Mouse (Mus musculus) neural tube, embryonic 13.5 days (tissue): ENCODE results near the gene Gm11020. TPM values are rescaled to one million over a fixed set of nuclear protein-coding genes. Genes with fewer than 3 reads are reported as not detected.
"Not testable (repeated sequence)": the region's sequence is repeated elsewhere in the genome, so short reads cannot be mapped to it uniquely, and the experiment has no call there.

ENCODE experiments used
- ATAC-seq: fragments of 200-750 bp; cut with Nextera tagmentation; 2 replicates; pipeline ENCODE4 v1.8.0; 2017; ENCODE audit warnings: low read depth, mild to moderate bottlenecking, moderate TSS enrichment, moderate library complexity
- H3K27ac ChIP-seq: fragments of 300-500 bp; sonication (generic); replicated peaks from 2 replicates; pipeline ENCODE4 v1.5.1; 2015; ENCODE audit warnings: moderate library complexity, mild to moderate bottlenecking, inconsistent platforms
- H3K27me3 ChIP-seq: fragments of 300-500 bp; sonication (generic); 2 replicates; pipeline ENCODE4 v1.6.1; 2015; ENCODE audit warnings: mild to moderate bottlenecking, inconsistent platforms
- H3K36me3 ChIP-seq: fragments of 300-500 bp; sonication (generic); 2 replicates; pipeline ENCODE4 v1.6.1; 2015; ENCODE audit warnings: mild to moderate bottlenecking, inconsistent platforms
- H3K4me1 ChIP-seq: fragments of 300-500 bp; sonication (generic); replicated peaks from 2 replicates; pipeline ENCODE4 v1.6.1; 2015; ENCODE audit warnings: inconsistent platforms
- H3K4me2 ChIP-seq: fragments of 300-500 bp; sonication (generic); 2 replicates; pipeline ENCODE4 v1.6.1; 2015; ENCODE audit warnings: inconsistent platforms, mild to moderate bottlenecking, moderate library complexity
- H3K4me3 ChIP-seq: fragments of 300-500 bp; sonication (generic); 2 replicates; pipeline ENCODE4 v1.5.1; 2015; ENCODE audit warnings: mild to moderate bottlenecking, inconsistent platforms
- H3K9ac ChIP-seq: fragments of 300-500 bp; sonication (generic); 2 replicates; pipeline ENCODE4 v1.6.1; 2015; ENCODE audit warnings: moderate library complexity, mild to moderate bottlenecking, inconsistent platforms
- H3K9me3 ChIP-seq: fragments of 300-500 bp; sonication (generic); 2 replicates; pipeline ENCODE4 v1.6.1; 2016; ENCODE audit warnings: inconsistent platforms
- WGBS: fragments of 180-500 bp; shearing (Covaris S2); methylation state at CpG from one replicate; pipeline ENCODE4 v1.1.7; 2015; 5-methylcytosine and 5-hydroxymethylcytosine counted together
- polyA plus RNA-seq: library from polyadenylated mRNA; unstranded; fragments of >200 nt; fragmentation: Nextera tagmentation; extraction: Ambion mirVana; gene quantifications from 2 replicates; pipeline ENCODE4 v1.2.1, GENCODE M21; 2015

Gm11020 gene
- polyA plus RNA-seq = not detected in 2 replicates

GRCm38 (mm10) chr8:104321267-104321666 is at the start of gene Gm11020:
Gene Gm11020 (plus strand): TSS chr8:104321567.
- not testable (repeated sequence) for H3K36me3 ChIP-seq, H3K9me3 ChIP-seq, H3K4me3 ChIP-seq, H3K4me2 ChIP-seq, ATAC-seq, H3K9ac ChIP-seq, H3K27ac ChIP-seq, H3K4me1 ChIP-seq, H3K27me3 ChIP-seq
- 83% methylated on average over 11 of the region's 11 CpGs for WGBS

GRCm38 (mm10) chr8:104293081-104293480 is 28.3 kb upstream of the Gm11020 start, which contains the start of gene Cmtm2a:
Gene Cmtm2a (minus strand): TSS chr8:104293181.
- not testable (repeated sequence) for ATAC-seq, H3K9ac ChIP-seq, H3K4me2 ChIP-seq, H3K27me3 ChIP-seq, H3K9me3 ChIP-seq, H3K36me3 ChIP-seq, H3K27ac ChIP-seq, H3K4me1 ChIP-seq, H3K4me3 ChIP-seq
- WGBS = 90% methylated on average over 12 of the region's 12 CpGs

DNA sequence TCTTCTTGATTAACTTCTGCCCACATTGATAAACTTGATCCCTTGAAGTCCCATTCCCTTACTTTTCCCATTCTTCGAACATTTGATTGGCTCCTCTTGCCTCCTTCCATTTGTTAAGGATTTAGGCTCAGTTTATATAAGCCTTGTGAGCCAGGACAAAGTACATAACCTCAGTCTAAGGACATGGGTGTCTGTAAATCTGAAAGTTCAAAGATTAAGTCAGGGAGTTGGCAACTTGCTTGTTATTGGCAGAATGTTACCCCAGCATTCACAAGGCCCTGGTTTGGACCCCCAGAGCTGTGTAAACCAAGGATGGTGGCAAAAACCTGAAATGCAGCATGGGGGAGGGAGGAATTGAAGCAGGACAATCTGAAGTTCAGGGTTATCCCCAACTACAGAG is 27.0 kb upstream of the Gm11020 start:
- no peaks in the 10 kb centered on the region for H3K4me1 ChIP-seq
- no peak overlapping the region for H3K27ac ChIP-seq
- no peak overlapping the region for H3K4me2 ChIP-seq
- WGBS = 81% methylated on average over 1 of the region's 1 CpGs
- H3K36me3 ChIP-seq = no peaks in the 10 kb centered on the region
- no peak overlapping the region for H3K9ac ChIP-seq
- H3K27me3 ChIP-seq = no peaks in the 10 kb centered on the region
- H3K9me3 ChIP-seq = no peaks in the 10 kb centered on the region
- no peak for ATAC-seq
- H3K4me3 ChIP-seq = no peak overlapping the region

DNA sequence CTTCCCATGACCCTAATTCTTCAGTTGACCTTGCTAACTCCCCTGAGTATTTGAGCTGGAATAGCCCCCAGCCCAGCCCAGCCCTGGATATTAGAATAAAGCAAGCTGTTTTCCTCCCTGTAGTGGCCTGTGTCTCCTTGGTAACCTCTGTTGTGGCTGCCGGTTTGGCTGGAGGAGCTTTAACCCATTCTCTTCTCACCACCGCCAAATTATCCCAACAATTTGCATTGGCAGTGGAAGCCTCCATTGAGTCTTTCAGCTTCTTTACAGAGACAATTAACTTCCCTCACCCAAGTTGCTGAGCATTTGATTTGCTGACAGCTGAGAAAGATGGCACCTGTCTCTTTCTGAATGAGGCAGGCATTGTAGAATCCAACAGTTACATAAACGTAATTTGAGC is 19.8 kb upstream of the Gm11020 start:
- not testable (repeated sequence) for H3K4me3 ChIP-seq, H3K4me2 ChIP-seq, H3K27me3 ChIP-seq, H3K9ac ChIP-seq, H3K9me3 ChIP-seq, H3K36me3 ChIP-seq, H3K27ac ChIP-seq
- peaks cover 15% of the 10 kb centered on the region for H3K4me1 ChIP-seq
- 0 out of 2 replicates have a peak, but pooled peaks have one; percentile 59 for ATAC-seq
- WGBS = 6% methylated on average over 3 of the region's 3 CpGs

DNA sequence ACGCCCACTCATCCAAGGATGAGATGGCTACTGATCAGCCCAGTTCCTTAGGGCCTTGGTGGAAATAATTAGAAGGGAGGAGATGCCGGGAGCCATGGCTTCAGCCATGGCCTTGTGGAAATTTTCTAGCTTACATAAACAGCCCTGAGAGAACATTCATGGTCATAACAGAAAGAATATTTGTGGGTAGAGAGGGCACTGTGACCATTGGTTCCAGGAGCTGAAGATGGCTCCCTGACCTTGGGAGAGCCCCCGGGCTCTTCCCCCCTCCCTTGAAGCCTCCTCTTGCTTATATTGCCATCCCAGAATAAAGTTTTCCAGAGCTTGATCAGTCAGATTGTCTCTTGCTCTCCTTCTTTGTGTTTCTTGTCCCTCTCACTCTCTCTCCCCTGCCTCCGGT is 18.8 kb upstream of the Gm11020 start:
- WGBS = 87% methylated on average over 4 of the region's 4 CpGs
- H3K9ac ChIP-seq, ATAC-seq, H3K9me3 ChIP-seq, H3K4me3 ChIP-seq, H3K36me3 ChIP-seq, H3K27me3 ChIP-seq, H3K27ac ChIP-seq, H3K4me2 ChIP-seq: not testable (repeated sequence)
- H3K4me1 ChIP-seq = peaks cover 15% of the 10 kb centered on the region

GRCm38 (mm10) chr8:104304962-104305361 is 16.4 kb upstream of the Gm11020 start:
- Histone ChIP-seq H3K27ac (no peak overlapping the region), H3K4me3 (no peak overlapping the region), H3K27me3 (no peaks in the 10 kb centered on the region), H3K9ac (no peak overlapping the region), H3K4me2 (no peak overlapping the region), H3K36me3 (no peaks in the 10 kb centered on the region), H3K4me1 (peaks cover 15% of the 10 kb centered on the region), H3K9me3 (no peaks in the 10 kb centered on the region)
- WGBS = 89% methylated on average over 11 of the region's 11 CpGs
- ATAC-seq = no peak

GRCm38 (mm10) chr8:104308341-104308740 is 13.0 kb upstream of the Gm11020 start:
- not testable (repeated sequence) for ATAC-seq, H3K4me2 ChIP-seq, H3K9ac ChIP-seq, H3K9me3 ChIP-seq, H3K27me3 ChIP-seq, H3K4me1 ChIP-seq, H3K27ac ChIP-seq, H3K4me3 ChIP-seq, H3K36me3 ChIP-seq
- WGBS = 45% methylated on average over 6 of the region's 6 CpGs

DNA sequence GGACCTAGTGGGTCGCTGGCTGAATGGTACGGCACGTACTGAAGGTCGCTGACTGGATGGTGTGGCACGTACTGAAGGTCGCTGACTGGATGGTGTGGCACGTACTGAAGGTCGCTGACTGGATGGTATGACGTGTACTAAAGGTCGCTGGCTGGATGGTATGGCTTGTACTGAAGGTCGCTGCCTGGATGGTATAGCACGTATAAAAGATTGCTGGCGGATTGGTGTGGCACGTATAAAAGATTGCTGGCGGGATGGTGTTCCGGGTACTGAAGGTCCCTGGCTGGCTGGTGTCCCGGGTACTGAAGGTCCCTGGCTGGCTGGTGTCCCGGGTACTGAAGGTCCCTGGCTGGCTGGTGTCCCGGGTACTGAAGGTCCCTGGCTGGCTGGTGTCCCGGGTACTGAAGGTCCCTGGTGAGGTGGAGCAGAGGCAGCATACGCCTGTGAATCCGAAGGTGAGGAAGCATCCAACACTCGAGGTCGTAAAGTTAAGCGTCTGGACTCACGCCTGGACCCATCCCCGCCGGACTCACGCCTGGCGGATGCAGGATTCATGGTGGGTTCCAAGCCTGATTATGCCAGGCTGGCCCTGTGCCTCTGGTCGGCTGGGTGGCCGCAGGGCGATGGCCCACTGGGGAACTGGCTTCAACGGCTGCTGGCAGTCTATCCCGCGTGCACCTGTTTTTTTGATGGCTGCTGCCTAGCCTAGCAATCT is 11.8 kb upstream of the Gm11020 start, which contains the start of the genes Gm45711 and Cmtm1:
Gene Gm45711, minus strand, starts transcription at position 641 of the 715 bp plus-strand sequence.
Gene Cmtm1, minus strand, starts transcription at position 705 of the 715 bp plus-strand sequence.
- H3K4me3 ChIP-seq, H3K4me2 ChIP-seq, H3K36me3 ChIP-seq, H3K9ac ChIP-seq, H3K27ac ChIP-seq, H3K9me3 ChIP-seq, H3K4me1 ChIP-seq, ATAC-seq, H3K27me3 ChIP-seq: not testable (repeated sequence)
- WGBS = 93% methylated on average over 35 of the region's 36 CpGs

DNA sequence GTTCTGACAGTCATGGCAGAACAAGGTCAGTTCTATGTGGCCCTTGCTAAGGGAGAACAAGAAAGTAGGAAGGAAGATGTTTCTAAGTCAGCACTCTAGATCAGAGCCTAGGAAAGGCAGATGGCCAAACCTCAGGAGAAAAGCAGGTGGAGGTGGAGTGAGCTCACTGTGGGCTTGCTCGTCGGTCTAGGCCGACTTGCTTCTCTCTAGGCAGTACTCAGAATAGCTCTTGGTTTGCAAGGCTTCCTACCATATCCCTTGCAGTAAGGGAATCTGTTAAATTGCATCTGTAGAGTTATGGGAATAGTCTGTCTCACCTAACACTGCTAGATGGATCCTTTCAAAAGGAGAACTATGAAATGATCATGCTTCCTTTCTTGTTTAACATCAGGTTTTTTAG is 9.3 kb upstream of the Gm11020 start:
- H3K27me3 ChIP-seq, H3K27ac ChIP-seq, H3K4me3 ChIP-seq, H3K9me3 ChIP-seq, H3K4me2 ChIP-seq, ATAC-seq, H3K4me1 ChIP-seq, H3K36me3 ChIP-seq, H3K9ac ChIP-seq: not testable (repeated sequence)
- WGBS = 85% methylated on average over 3 of the region's 3 CpGs

DNA sequence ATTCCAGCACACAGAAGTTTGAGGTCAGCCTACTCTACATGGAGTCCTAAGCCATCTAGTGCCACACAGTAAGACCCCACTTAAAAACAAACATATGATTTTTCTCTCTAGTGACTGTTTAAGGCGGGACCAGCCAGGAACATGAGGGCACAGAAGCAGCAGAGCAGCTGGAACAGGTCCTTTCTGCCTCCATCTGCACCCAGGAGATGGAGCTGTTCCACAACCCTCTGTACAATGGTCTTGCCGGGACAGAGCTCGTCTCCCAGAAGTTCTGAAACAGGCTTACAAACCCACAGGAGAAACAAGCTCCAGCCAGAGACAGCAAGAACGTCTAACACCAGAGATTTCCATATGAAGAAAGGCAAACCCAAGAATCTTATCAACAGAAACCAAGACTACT is 8.1 kb upstream of the Gm11020 start:
- no peak overlapping the region for H3K4me2 ChIP-seq
- H3K4me1 ChIP-seq = no peaks in the 10 kb centered on the region
- H3K9ac ChIP-seq = no peak overlapping the region
- no peaks in the 10 kb centered on the region for H3K9me3 ChIP-seq
- ATAC-seq = no peak
- H3K27ac ChIP-seq = no peak overlapping the region
- WGBS = 73% methylated on average over 4 of the region's 4 CpGs
- no peaks in the 10 kb centered on the region for H3K36me3 ChIP-seq
- no peak overlapping the region for H3K4me3 ChIP-seq
- no peaks in the 10 kb centered on the region for H3K27me3 ChIP-seq

DNA sequence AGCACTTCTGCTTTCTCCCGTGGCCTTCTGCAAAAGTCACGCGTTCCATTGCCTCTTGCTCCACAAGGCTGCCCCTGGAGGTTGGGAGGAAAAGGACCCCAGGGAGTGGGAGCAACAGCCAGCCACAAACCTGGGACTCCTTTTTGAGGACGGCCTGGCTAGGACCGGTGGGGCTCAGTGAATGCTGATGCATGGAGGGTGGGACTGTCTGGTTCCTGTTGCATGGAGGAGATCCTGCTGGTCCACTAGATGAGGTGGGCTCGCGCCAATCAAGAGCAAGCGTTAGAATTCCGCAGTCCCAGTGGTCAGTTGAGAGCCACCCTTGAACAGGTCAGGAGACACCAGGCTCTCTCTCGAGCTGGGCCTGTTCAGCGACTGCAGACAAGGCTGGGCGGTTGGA is 563 bp downstream of the Gm11020 start, which contains the start of gene Cmtm2b:
Gene Cmtm2b, plus strand, starts transcription at position 301 of the 400 bp plus-strand sequence.
- H3K36me3 ChIP-seq, H3K4me3 ChIP-seq, H3K4me1 ChIP-seq, H3K27ac ChIP-seq, H3K9me3 ChIP-seq, H3K4me2 ChIP-seq, H3K27me3 ChIP-seq, ATAC-seq, H3K9ac ChIP-seq: not testable (repeated sequence)
- WGBS = 94% methylated on average over 12 of the region's 12 CpGs

GRCm38 (mm10) chr8:104332665-104333631 is 11.6 kb downstream of the Gm11020 start:
- Histone ChIP-seq H3K9ac (no peak overlapping the region), H3K9me3 (no peaks in the 10 kb centered on the region), H3K36me3 (no peaks in the 10 kb centered on the region), H3K27ac (no peak overlapping the region), H3K4me1 (no peaks in the 10 kb centered on the region), H3K27me3 (no peaks in the 10 kb centered on the region), H3K4me3 (no peak overlapping the region), H3K4me2 (no peak overlapping the region)
- WGBS = 83% methylated on average over 5 of the region's 5 CpGs
- ATAC-seq = no peak
